Mouse (Mus musculus): ENCODE data around the gene Gm20388.
A peak's percentile ranks its signal among the peaks of the same experiment; 100 is the strongest.

Gene Gm20388

DNA sequence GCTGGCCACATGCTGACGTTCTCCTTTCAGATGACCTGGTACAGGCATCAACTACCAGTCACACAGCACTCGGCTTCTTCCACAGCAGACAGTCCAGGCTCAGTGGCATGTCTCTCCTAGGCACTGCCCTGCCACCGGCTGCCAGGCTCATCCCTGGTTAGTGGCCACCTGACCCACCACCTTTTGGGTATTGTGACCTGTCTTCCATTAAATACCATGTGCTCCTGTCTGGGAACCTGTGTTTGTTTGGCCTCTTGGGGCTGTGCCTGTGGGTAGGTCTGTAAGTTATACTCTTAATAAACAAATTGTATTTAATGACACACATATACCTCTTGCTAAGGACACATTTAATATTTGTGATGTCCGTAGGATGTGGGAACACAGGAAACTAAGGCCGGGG lies 460.5 kb downstream of the Gm20388 start:
- no peak for DNase-seq (ENCODE audit: low spot score)

DNA sequence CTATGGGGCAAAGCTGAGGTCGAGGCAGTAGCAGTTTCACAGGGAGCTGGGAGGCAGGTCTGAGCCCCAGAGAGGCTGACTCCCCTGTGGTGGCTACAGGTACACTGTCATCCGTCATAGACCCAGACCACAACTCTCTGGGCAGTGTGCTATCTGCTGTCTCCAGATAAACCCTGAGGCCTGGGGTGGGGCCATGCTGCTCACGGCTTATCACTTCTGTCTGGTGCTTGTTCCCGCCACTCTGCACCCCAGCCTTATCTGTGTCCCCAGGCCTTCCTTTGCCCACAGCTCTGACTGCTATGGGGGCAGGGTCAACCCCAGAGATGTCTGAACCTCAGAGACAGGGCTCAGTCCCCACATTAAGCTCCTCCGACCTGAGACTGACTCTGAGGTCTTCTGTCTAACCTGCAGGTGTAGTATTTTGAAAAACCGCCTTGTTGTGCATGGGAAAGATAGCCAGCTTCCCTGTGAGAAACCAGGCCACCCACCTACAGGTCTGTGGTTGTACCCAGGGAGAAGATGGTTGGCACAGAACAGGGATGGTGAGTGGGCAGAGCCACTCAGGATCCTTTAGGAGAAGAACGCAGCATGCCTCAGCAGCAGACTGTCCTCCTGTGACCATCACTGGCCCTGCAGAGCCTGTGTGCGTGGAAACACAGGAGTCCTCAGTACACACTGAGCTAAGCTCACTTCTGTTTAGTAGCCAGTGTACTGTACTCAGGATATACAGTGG lies 461.2 kb downstream of the Gm20388 start:
- DNase-seq (ENCODE audit: low spot score), result no peak

DNA sequence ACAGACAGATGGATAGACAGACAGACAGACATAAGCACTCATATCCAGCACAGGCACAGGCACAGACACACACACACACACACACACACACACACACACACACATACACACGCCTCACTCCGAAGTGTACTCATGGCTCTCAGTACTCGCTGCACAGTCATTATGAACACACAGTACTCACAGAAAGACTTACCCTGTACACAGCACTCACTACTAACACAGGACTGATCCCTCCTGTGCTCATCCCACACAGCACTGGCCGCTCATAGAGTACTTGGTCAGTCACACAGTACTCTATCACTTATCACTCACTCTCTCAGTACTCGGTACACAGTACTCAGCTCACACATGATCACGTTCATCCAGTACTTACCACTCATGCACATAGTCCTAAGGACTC lies 462.0 kb downstream of the Gm20388 start:
- DNase-seq (ENCODE audit: low spot score), result no peak

DNA sequence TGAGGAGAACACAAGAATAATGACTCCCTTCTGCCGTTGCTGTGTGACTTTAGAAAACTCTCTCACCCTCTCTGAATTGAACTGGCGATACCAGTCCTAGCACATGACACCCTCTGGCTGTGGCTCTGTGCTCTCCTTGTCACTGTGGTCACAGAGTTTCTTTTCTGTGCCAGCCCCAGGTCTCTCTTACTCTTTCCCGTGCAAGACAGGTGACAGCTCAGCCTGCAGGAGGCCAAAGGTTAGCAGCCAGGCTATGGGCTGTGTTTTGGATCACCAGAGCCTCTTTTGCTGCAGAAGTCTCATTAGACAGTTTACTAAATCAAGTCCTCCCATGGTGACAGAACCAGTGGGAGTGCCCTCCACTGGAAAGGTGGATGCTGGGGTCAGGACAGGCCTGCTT lies 463.0 kb downstream of the Gm20388 start:
- no peak for DNase-seq (ENCODE audit: low spot score)

DNA sequence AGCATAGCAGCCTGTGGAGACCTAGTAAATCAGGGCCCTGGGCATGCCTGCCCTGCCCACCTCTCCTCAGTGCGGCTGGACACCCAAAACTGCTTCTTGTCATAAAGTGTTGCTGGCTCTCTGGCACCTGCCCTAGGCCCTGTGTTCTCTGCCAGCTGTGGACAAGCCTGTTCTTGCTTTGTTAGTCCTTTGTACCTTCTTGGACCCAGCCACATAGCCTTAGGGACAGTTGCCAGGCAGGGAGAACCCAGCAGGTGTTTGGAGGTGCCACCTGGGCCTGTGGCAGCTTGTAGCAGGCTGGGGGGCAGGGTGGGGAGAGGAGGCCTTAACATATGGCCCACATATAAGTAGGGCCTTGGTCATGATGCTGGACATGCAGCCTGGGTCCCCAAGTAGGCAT lies 463.4 kb downstream of the Gm20388 start:
- DNase-seq (ENCODE audit: low spot score), result no peak

DNA sequence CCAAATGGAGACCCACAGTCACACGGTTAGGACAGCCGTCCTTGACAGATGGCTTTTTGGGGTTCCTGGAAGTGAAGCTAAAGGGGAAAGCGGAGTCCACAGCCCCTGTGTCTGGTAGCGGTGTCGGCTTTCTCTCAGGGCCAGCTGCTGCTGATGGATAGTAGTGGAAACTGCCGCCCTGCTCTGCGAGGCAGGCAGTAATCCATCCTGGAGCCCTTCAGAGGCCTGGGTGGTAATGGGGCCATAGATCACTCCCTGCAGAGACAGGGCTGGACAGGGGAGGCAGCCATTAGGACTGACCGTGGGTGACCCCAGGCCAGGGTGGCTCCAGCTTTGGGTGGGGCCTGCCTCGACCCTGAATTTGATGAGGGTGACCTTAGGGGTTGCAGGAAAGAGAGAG lies 463.9 kb downstream of the Gm20388 start:
- peak; percentile 86 for DNase-seq (ENCODE audit: low spot score)

DNA sequence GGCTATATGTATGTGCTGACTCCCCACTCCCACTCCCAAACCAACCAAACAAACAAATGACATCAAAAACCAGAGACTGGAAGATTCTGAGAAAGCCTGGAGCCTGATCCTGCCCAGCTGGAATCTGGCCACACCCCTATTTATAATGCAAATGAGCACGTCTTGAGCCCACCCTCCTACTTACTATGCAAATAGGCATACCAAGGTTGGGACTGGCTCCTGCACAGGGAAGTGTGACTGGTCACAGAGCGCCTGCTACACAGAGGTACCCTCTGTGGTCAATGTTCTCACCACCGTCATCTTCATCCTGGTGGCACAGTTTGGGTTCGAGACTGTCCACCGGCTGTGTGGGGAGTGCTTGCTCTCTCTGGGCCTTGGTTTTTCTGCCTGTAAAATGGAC lies 464.5 kb downstream of the Gm20388 start:
- DNase-seq (ENCODE audit: low spot score), result peak; percentile 80

DNA sequence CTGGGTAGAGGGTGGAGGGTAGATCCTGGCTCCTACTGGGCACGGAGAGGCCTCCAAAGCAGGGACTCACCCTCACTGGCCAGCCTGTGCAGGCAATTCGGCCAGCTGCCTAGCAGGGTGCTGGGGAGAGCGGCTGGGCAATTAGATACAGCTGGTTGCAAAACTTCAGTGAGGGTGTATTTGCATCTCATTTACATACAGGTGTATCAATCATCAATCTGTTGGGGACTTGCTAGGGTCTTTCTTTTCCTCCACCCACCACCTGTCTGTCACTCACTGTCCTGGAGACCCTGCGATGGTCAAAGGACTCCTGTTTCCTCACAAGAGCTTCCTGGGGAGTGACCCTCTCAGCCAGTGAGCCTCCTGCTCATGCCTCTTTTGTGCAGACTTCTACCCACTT lies 465.6 kb downstream of the Gm20388 start:
- no peak for DNase-seq (ENCODE audit: low spot score)

DNA sequence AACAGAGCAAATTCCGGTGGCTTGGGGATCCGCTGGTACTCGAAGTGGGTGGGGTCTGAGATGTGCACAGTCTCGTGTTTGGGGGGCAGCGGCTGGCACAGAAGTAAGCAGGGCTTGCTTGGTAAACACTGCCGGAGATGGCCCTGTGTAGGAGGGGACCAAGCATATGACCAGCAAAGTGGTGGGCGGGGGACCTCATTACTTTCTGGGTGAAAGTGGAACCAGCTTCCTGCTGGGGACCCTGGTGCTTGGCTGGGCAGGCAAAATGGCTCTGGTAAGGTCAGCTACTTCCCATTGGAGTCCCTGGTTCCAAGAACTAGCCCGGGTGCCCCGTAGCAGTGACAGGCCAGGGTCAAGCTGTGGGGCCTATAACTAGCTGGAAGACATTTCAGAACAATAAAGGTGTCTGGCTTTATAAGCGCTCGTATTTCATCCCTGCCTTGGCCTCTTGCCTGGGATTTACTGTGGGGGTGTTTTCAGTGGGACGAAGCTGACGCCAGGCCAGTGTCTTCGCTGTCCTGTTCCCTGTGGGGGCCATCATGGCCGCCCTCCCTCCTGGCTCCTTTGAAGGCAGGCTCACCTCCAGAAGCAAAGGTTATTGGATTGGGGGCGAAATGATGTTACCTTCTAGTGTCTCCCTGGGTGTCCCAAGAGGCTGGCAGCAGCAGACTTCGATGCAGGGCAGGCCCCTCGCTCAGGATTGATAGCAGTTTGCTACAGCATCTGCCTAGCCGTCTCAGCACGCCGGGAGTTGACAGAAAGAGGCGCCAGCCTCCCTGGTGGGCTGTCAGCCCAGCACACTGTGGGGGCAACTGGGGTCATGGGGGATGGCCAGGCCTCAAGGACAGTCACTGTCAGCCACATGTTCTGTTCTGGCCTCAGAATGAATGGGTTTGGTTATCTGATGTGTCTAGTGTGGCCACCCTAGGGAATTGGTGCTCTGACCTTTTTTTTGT lies 466.5 kb downstream of the Gm20388 start:
- DNase-seq (ENCODE audit: low spot score), result peak; percentile 76

DNA sequence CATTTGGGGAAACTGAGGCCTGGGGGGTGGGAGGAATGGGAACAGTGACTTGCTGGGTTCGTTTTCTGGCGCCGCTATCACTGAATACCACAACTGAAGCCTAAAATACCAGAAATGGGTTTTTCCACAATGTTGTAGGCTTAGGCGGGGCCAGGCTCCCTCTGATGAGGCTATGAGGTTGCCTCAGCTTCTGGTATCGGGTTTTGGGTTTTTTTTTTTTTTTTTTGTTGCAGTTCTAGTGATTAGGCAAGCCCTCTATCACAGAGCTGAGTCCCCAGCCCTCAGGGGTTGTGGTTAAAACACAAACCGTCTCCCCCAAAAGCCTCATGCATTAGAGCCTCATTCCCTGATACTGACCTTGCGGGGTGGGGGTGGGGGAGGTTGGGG lies 467.2 kb downstream of the Gm20388 start:
- DNase-seq (ENCODE audit: low spot score), result no peak

DNA sequence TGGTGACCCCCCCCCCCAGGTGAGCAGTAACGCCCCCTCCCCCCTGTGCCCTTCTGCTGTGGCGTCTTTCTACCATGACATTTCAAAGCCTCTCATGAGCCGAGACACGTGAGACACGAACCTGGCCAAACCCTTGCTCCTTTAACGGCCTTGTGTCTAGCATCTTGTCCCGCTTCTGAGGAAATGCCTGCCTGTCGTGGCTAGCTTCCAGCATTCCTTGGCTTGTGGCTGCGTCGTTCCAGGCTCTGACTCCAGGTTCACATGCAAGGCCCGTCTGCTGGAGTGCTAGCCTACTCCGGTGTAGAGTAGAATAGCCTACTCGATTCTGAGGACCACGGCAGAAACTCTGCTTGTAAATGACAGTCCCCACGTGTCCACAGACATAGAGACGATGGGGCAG lies 467.7 kb downstream of the Gm20388 start:
- no peak for DNase-seq (ENCODE audit: low spot score)

DNA sequence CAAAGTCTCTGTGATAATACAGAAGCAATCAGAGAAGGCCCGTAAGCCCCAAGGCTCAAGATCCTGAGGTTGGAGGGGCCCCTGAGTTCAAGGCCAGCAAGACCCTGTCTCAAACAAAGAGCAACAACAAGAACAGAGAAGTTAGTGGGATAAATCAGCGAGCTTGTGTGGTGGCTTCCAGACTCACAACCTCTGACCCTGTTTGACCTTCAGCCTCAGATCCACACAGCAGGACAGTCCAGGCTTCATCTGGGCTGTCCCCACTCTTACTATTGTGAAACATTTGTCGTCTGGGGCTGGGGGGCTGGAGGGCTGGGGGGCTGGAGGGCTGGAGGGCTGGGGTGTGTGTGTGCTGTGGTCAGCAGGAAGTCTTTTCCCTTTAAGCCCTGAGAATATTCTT lies 468.4 kb downstream of the Gm20388 start:
- peak; percentile 68 for DNase-seq (ENCODE audit: low spot score)

DNA sequence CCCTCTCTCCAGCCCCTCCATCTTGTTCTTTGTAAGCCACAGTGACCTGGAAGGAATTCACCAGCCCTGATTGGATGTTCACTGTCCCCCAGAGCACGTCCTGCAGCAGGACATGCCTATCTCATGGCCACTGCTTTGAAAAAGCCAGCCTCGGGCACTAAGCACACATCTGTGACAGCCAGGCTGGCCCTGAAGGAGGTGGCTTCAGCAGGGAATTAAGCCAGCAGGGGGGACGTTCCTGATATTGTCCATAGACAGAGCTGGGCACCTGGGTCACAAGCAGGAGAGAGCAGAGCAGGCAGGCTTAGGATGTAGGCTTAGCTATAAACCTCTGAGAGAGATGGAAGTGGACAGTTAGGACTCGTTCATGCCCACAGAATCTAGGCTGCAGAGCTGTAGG lies 471.2 kb downstream of the Gm20388 start:
- no peak for DNase-seq (ENCODE audit: low spot score)

DNA sequence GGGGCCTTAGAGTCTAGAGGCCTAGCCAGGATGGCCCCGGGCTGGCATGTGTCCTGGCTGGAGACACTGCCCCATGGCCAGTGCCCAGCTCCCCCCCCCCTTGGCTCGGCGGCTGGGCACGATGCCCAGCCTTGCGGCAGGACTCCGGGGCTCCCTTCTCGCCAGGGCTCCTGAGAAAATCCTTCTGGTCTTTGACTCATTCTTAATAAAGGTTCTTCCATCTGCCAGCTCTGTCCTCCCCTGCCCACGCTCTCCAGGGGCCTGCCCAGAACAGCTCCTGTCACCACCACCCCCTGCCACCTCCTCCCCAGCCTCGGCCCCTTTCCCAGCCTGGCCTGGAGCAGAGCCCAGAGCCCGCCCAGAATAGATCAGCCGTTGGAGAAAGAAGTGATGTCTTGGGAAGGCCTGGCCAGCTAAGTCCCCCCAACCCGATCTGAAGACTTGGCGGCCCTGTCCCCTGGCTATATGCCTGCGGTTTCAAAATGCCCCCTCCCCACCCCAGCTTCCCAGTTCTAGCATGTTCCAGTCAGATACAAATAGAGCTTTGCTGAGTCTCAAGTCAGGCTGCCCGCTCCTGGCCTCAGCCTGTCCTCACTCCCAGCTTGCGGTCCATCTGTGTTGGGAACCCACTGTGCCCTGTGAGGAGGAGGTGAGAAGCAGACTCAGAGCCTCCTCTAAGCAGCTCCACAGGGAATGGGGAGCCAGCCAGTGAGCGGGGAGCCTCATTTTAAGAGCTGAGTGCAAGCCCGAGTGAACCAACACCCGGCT lies 472.0 kb downstream of the Gm20388 start:
- no peak for DNase-seq (ENCODE audit: low spot score)

DNA sequence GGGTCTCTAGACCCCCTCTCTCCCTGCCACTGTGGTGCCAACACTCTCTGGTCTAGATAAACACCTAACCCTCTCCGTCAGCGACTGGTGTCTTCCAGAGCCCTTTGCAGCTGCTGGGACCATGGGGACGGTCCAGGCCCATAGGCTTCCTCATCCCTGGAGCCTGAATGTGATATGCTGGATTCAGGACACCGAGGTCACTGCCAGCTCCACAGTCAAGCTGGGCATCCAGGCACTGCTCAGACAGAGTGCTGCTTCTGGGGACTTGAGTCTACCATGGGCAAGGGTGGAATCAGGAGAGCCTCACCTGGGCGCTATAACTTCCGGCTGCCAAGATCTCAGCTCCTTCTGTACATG lies 472.5 kb downstream of the Gm20388 start:
- DNase-seq (ENCODE audit: low spot score), result no peak

DNA sequence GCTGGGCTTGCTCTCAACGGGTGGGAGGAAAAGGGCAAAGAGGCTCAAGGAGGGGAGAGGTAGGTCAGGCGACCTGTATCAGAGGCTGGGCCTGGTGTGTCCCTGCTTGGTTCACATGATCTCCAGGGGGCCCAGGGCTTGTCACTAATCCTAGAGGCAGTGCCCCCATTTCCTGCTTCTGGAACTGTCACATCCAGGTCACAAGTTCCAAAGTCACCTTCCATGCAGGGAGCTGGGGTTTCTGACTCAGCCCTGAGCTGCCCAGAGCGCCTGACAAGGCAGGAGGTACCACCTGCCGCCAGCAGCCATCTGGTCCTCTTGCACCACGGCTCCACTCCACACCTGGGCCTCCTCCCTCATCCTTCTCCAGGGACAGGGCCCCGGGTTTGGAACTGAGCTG lies 473.1 kb downstream of the Gm20388 start:
- DNase-seq (ENCODE audit: low spot score), result peak; percentile 5

DNA sequence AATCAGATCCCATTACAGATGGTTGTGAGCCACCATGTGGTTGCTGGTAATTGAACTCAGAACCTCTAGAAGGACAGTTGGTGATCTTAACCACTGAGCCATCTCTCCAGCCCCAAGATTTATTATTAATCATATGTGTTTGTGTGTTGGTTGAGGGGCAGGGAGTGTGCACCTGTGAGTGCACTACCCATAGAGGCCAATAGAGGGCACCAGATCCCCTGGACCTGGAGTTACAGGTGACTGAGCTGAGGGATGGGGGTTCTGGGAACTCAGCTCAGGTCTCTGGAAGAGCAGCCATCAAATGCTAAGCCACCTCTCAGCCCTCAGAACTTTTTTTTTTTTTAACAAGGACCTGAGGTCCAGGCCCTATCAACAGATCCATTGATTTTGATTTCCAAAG lies 474.1 kb downstream of the Gm20388 start:
- no peak for DNase-seq (ENCODE audit: low spot score)

DNA sequence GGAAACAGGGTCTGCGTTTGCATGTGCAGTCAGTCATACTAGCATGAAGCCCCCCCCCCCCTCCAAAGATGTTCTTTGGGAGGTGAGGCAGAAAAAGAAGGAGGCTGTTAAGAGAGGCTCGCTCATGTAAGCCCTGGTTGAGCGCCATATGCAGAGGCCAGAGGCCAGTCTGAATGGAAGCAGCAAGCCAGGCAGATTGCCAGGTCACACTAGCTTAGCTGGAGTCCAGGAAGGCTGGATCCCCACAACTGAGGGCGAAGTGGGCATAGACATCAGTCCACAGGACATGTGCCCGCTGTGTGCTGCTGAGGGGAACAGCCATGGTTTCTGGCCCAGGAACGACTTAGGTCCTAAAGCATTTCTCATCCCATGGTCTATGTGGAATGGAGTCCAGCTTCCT lies 477.6 kb downstream of the Gm20388 start:
- no peak for DNase-seq (ENCODE audit: low spot score)

DNA sequence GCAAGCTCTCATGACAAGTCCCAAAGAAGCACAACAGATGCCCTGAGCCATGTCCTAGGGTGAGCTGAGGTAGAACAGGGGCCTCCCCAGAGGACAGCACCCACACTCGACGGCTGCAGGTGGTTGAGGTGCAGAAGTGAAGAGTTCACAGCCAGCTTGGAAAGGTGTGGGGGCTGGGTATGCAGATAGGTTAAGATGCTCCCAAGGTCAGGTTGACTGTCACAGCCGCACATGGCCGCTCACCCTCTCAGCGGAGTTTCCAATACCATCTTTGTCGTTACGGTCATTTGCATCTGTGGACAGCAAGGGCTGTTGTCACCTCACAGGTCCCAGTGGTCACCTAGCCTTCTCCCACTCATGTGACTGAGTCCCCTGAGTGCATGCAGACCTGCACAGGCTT lies 480.0 kb downstream of the Gm20388 start:
- DNase-seq (ENCODE audit: low spot score), result no peak

DNA sequence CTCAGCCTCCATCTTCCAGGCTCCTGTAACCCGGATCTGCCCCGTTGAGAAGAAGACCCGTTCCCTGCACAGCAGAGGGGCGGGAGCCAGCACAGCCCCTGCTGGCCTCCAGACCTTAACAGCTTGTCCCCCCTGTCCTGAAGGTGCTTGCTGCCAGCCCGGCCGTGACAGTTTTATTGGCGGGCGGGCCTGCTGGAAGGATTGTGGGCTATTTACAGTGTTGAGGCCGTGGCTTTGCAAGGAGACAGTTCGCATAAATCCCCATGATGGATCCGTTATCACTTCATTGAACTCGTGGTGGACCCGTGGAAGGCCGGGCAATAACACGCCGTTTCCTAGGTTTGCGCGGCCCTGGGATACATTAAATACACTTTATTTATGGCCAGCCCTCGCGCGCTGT lies 481.2 kb downstream of the Gm20388 start:
- peak; percentile 41 for DNase-seq (ENCODE audit: low spot score)

DNA sequence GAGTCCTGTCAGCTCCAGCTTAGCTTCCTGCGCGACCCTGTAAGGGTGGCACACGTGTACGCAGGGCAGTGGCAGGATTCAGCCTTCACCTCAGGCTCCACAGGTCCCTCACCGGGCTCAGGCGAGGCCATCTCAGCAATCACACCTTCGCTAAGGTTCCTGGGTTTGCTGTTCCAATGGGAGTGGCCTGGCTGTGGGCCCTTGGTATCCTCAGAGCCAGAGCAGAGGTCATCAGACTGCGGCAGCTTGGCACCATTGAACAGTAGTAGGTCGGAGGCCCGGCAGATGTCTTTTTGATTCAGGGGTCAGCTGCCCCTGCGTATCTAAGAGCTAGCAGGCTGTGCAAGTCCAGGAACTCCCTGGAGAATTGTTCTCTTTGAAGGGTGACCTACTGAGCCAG lies 482.4 kb downstream of the Gm20388 start:
- peak; percentile 12 for DNase-seq (ENCODE audit: low spot score)

DNA sequence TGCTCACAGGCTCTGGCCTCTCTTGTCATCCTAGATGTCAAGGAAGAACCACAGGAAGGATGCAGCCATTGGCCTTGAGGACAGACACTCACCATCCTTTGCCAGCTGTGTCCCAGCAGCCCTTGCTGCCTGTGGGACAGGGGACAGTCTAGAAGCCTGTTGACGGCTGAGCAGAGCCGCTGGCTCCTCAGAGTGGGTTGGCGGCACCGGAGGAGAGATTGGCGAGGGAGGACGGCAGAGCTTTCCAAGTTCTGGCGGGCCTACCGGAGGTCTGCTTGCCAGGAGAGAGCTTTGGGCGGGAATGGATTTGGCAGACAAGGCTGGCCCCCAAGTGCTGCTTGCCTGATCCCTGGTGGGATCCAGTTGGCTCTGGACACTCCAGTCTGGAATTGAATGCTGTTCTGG lies 483.2 kb downstream of the Gm20388 start:
- DNase-seq (ENCODE audit: low spot score), result peak; percentile 4

DNA sequence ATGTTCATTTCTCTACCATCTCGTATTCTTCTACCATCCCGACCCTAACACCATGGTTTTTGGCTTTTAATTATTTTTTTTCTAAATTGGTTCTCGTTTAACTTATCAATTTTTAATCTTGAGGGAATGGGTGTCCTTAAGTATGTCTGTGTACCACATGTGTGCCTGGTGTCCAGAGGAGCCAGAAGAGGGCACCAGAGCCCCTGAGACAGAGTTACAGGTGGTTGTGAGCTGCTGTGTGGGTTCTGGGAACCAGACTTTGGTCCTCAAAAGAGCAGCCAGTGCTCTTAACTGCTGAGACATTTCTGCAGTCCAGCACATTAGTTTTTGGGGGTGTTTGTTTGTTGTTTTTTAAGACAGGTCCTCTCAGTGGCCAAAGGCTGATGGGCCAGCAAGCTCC lies 485.3 kb downstream of the Gm20388 start:
- DNase-seq (ENCODE audit: low spot score), result no peak
